Mouse (Mus musculus) thymus, postnatal 4 days (tissue): ENCODE measurements at regions not wholly inside any gene's neighbourhood (a gene's known extent, or its start where the extent isn't known, plus 50 kb on each side); places are given as distances from the start of the nearest gene placed in this dataset.

Source experiments
- DNase-seq: peaks from one replicate; pipeline ENCODE4 v3.0.0; 2021

DNA sequence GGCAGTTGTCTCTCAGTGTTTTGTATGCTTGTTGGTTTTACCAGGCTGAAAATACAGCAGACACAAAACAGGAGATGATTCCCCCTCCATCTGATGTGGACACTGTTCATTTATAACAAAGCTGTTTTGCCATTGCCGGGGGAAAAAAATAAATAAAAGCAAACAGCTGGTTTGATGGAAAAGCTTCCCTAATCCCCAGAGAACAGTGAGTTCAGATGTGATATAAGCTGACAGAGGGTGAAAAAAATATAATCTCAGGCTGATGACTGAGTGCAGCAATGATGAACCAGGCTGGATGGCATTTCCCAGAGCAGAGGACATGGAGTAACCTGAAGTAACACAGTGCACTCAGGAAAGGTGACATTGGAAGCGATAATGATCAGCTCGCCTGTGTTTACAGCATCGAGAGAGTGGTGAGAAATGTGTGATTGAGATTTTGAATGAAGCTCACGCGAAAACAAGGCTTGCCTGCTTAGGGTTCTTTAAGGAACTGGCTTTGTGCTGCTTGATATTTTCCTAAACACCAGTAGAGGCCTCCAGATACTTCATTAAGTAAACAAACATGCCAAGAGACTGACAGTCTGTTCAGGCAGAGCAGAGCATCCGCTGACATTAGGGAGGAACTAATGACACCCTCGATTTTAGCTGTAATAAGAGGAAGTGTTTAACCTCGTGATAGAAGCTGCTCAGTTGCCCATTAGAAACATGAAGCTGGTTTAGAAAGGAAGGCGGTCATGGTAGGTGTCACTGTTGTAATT is 221.9 kb upstream of the Mmadhc start:
- no peak for DNase-seq

DNA sequence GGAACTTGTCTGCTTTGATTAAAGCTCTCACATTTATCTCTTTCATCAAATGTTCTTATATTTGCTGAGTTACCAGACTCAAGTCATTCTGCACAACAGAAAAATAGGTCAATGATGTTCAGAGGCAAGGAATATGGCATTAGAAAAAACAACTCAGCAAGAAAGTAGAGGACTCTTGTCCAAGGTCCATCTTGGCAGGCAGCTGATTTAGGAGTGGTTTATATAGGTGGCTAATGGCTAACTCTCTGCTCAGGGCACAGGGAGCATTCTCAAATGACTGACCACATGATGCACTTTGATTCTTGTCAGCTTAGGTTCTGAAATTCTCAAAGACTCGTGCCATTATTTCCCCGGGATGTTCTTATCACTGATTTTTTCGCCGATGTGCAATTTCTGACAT is 216.7 kb upstream of the Mmadhc start:
- DNase-seq, result no peak

DNA sequence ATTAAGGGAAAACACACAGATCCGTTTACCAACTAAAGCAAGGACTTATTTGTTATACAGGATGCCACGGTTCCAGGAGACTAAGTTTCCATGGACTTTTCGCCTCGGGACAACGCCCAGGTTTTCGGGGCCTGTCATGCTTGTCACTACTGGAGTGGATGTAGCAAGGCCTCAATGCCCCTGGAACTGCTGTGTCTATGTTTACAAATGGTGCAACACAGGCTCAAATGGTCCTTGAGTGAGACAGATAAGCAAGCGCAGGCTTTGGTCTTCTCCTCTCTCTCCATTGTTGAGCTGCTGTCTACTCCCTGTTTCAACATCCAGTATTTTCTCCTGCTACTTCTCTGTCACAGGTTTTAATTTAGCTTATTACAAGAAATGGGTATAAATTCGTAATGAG is 202.1 kb upstream of the Mmadhc start:
- DNase-seq, result no peak

DNA sequence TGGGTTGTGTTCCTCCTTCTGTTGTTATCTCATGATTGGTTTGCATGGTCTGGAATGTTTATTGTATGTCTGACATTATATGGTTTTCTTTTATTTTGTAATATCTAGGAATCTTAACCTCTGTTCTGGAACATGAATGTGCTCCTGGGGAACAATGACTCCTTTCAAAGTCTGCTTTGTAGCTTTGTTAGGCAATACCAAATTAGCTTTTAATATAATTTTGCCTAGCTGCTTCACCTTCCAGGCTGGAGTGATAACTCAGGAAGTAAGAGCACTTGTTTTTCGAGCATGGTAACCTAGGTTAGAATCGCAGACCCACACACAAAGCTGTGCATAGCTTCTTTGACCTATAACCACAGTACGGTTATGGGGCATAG is 199.4 kb upstream of the Mmadhc start:
- DNase-seq, result no peak

DNA sequence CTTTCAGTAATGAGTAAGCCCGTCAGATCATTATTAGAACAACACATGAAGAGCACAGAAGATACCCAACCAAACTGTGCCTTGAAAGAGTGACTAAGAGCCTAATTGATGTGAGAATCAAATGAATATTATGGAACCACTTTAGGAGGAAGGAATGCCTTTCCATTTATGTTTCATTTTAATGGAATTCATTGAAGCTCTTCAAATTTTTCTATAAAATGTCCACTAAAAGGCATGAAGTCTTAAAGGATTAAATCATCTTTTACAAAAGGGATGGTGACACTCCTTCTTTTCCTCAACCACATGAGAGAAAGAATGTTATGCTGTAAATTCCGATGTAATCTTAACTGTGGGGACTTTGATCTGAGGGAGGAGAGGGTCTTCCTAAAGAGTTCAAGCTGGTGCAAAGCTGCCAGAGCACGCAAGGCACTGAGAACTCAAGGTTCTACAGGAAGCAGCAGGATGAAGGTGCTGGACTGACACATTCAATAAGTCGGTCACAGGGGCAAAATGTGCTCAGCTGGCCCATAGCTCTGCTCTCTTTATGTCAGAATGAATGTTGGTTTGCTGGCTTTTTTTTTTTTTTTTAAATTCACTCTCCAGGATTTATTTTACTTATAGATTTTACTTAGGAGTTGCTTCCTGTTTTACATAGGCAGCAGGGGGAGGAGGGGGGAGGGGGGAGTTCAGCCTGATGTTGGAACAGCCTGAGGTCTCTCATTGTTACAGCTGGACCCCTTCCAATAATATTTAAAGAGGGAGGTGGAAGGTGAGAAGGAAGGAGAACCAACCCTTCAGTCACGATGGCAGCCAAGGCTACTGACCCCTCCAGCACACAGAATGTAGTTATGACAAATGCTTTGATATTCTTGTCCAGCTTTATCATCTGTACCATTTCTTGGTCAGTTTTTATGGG is 198.8 kb upstream of the Mmadhc start:
- no peak for DNase-seq

DNA sequence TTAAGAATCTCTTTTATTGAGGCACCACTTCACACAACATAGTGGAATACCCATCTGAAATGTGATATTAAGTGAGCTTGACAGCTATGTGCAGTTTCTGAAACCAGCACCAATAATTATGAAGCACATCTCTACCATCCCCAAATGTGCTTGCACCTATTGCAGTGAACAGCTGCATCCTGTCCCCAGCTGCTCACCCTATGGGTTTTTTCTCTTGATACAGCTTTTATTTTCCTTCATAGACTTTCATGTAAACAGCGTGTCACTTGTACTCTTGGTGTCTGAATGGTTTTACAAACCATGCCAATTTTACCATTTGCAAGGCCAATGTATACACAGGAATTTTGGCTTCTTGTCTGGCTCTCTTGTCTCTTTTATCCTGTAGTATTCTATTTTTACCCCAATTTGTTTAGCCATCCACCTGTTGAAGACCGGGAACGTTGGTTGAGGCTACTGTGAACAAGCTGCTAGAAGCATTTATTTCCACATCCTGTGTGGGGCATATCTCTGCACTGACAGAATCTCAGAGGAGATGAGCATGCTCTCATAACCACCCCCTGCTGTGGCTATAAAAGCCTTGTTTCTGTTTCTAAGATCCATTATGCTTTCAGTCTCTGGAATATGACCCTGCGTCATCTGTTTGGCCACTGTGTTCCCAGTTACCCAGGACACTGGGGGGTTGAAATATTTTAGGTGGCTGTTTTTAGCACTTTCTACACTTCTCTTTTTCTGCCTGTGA is 197.2 kb upstream of the Mmadhc start:
- DNase-seq, result peak; percentile 12

DNA sequence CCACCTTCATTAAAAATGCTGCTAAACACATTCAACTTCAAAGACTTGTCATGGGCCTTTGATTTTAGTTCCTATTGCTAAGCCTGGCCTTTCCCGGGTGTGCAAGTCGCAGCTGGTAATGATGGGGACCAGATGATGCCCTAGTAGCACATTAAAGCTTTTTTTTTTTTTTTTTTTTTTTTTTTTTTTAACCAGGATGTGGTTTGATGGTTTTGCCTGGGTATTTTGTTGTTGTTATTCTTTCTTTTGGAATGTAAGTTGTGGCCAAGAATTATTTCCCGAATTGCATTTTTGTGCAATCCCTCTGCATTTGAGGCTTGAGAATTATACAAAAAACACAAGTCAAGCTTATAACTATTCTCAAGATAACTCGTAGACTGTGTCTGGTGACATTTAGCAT is 167.2 kb upstream of the Mmadhc start:
- DNase-seq, result no peak

DNA sequence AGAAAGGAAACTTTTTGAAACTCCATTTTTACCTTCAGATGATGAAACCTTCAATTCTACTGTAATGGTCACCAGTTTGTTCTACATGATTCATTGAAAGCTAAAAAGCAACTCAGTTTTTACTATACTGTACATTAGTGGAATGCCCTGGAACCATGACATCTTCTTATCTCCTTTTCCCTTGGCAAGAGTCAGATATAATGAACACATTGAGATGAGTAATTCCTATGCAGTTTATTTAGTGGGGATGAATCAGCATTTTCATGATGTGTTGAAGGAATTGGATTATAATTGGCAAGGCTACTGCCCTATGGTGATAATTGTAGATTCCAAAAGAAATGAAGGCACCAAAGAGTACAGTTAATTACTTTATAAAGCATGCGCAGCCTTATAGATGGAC is 165.8 kb upstream of the Mmadhc start:
- DNase-seq, result no peak

DNA sequence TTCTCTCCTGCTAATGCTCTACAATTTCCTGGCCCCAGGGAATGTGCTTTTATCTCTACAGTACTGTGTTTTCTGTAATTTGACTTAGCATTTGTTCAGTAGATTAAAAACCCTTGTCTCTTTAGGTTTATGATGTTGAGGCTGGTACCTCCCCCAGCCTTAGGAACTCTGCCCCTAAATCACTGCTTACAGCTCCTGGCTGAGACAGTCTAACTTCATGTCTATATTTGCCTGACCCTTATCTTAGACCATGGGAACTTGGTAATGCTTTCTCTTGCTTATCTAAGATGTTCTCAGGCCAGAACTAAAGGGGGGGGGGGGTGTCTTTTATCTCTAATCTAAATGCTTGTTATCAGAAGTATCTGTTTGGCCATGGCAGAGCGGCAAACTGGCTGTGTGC is 160.1 kb upstream of the Mmadhc start:
- no peak for DNase-seq

DNA sequence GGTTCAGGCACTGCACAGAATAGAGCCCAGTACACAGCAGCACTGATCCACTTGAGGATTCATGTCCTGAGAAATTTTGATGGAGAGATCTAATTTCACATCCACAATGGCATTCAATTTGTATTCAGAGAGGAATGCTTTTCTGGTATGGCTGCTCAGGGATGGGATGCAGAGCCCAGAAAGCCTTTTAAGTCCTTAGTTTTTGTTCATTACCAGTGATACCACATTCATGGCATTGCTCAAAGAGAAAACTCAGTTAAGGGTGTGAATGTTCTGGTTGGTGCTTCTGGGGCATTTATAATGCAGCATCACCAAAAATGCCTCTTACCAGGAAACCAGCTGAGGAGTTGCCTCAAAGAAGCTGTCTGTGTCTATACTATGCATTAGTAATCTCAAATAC is 151.5 kb upstream of the Mmadhc start:
- no peak for DNase-seq

DNA sequence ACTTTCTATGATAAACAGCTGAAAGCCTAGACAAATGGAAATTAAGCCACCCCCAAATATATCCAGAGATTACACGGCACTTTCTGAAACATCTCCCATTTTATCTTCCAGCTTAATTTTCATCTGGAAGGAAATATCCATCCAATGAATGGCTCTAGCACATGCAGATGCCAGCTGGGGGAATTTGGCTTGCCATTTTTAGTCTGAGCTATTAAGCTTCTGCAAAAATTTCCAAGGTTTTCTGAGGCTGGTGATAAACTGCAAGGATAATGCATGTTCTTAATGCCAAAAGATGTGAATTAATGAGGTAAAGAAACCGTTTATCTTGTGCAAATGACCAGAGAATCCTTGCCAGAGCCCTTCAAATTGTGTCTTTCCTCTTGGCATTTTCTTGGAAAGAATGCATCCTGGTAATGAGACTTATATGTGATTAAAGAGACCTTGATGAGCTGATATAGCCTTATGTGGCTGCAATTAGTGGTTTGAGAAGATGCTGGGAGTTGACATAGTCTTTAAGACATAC is 149.4 kb upstream of the Mmadhc start:
- DNase-seq, result no peak

DNA sequence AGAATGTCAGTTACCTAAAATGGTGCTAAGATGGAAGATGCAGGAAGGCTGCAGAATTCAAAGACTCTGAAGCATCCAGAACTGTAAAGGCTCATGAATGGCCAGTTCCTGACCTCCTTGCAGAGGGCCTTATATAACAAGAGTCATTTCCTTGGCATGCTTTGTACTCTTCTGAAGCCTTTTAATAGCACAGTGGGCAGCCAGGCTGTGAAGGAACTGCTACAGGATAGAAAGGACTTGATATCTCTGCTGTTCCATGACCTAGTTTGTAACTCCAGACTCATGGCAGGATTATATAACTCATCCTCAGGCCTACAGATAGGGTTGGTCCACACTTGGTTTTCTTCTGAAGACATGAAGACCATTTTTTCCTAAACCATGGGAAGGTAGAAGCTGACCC is 143.7 kb upstream of the Mmadhc start:
- no peak for DNase-seq

DNA sequence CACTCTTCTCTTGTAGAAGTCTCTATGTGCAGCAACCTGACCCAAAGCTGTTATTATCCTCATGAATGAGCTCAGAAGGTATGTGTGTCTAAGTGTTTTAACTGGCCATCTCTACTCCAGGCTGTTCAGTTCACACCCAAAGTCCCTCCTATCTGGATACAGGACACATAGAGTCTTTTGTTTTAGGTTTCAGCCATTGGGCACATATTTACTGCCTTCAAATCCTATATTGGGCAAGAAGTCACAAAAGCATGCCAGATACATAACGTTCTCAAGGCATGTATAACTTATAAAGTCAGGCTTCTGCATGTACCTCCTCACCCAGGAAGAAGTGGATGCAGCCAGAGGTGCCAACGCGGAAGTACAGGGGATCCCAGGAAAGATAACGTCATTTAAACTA is 136.6 kb upstream of the Mmadhc start:
- no peak for DNase-seq

DNA sequence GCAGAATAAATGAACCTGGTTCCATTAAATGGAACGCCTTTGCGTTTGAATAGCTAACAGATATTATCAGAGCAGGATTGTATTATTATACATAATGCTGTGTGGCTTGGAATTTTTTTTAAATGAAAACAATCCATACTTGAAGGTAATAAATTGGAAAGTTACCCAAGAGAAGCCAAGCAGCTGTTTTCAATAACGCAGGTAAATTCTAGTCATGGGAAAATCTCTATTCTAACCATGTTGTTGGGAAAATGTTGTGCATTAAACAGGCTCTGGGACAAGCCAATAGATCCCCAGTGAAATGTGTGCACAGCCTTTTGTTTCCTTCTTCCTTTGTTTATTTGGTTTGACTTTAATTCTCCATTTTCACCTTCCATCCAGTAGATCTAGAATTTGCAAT is 128.6 kb upstream of the Mmadhc start:
- no peak for DNase-seq

DNA sequence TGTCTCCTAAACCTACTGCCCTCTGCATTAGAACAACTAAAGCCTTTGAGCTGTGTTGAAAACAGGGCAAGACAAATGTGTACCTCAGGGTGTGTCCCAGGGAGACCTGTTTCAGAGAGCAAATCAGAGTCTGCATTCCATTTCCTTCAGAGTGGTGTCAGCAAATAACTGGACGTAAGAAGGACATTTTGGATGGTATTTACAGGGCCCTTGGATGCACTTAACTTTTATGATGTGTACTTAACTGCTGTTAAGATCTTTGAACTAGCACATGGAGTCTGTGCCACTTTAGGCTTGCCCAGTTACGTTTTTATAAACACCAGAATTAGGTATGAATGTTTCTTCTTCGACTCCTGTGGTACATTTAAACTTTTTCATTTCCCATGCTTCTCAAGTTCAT is 123.0 kb upstream of the Mmadhc start:
- no peak for DNase-seq

DNA sequence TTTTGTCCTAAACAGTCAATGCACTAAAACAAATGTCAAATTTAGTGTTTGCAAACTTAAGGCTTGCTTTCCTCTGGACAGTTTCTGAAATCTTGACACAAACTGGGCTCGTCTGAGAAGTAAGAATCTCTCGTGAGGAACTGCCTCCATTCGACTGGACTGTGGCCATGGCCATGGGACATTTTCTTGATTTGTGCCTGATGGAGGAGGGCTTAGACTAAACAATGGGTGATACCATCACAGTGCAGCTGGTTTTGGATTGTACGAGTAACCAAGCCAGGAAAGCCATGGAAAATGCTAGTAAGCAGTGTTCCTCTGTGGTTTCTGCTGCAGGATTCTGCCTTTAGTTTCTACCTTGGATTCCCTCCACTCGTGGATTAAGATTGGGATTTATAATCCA is 121.0 kb upstream of the Mmadhc start:
- no peak for DNase-seq

DNA sequence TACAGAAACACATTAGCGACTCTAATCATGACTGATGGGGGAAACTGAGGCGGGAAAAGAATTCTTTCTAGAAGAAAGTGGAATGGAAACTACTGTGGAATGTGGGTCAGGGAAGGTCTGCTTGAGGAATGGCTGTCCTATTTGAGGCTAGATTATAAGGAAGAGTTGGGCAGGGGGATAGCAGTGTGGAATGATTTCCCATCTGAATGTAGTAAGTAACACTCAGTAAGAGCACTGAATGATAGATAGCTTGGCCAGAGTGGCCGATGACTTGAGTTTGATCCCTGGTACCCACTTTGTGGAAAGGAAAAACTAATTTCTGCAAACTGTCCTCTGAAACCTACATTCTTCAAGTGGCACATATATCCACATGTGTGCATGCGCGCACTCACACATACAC is 120.5 kb upstream of the Mmadhc start:
- no peak for DNase-seq

DNA sequence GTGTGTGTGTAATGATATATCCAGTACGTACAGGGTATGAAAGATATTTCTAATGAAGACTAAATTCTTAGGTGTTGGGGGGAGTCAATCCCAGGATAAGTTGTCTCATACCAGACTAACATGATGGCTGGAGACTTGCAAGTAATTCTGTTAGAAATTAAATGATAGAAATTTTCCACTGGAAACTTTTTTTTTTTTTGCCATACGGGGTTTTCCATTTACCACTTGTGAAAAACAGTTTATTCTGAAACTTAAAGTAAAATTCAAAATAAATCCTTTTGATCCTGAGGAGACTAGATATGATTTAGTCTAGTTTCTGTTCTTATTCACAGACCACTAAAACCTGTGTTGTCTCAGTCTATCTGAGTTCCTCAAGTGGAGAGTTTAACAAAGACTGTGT is 119.5 kb upstream of the Mmadhc start:
- DNase-seq, result no peak

DNA sequence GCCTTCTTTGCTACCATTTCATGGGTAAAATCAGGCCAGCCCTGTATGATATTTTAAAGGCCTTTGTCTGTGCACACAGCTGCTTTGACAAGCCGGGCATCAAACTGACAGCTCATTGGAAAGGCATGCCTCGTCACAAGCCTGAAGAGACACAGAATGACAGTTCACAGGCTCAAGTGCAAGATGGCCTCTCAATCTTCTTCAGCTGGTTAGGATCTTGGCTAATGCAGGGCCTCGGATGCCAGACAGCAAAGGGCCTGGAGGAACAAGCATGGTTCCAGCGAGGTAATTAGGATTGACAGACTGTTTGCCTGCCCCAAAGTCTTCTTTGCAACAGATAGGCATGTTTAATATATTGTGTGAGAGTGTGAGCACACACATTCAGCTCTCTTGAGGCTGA is 109.3 kb upstream of the Mmadhc start:
- no peak for DNase-seq

DNA sequence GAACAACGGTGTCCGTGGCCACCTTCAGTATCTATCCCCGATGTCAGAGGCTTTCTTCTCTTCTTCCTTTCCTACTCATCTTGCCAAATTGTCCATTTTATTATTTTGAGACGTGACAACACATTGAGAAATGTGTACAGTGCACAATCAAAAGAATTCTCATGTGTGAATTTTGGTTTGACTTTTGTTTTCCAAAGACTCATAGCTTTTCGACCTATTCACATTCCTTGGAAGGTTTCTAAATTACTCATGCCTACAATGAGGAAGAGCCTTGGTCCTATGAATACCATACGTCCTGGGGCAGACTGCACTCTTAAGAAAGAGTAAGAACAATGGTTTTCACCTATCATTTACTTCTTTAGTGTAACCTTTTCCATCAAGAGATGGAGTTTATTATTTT is 106.5 kb upstream of the Mmadhc start:
- no peak for DNase-seq

DNA sequence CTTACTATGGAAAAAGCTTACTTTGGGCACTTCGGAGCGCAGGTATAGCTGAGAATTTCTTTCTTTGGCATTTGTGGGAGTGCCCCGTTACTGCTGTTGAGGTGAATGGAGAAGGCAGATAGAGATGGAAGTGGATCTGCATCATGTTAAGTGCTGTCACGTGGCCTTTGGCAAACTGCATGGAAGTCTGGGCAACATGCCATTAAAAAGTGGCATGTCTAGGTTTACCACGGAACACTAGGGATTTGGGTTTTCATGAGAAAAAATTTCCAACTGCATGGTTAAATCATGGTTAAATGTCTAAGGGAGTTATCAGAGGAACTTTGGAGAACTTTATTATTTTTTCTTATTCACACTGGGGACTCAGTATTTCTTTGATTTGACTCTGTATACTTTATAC is 102.0 kb upstream of the Mmadhc start:
- no peak for DNase-seq

DNA sequence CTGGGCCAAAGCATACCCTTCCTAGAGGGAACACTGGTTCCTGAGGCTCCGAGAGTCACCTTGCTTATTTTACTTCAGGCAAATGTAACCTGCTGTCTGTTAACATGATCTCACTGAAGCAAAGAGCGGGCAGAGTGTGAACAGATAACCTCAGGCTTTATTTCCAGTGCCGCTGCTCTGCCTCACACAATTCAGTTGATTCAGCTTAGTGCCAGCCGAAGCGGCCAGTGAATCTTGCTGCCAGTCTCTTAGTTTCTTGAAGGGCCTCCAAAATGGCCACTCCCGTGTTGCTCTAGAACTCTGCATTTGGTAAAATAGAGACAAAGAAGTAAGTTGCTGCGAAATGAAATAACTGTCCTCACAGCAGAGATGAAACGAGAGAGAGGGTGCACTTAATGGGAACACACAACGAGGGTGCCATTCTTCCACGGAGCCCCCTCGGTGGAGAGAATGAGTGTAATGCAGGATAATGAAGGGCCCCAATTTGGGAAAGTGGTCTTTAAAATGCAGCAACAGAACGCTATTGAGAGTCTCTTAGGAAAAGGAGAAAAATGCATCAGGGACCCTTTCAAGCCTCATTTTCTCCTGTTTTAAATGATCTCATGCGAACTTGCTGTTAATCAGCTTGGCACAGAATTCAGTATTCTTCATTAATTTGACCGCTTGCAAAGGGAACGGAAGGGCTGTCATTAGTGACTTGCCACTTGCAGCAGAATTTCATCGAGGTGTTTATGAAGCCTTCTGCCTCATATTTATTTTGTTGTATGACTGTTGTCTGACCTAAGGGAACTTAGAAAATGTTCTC is 81.2 kb upstream of the Mmadhc start:
- no peak for DNase-seq

DNA sequence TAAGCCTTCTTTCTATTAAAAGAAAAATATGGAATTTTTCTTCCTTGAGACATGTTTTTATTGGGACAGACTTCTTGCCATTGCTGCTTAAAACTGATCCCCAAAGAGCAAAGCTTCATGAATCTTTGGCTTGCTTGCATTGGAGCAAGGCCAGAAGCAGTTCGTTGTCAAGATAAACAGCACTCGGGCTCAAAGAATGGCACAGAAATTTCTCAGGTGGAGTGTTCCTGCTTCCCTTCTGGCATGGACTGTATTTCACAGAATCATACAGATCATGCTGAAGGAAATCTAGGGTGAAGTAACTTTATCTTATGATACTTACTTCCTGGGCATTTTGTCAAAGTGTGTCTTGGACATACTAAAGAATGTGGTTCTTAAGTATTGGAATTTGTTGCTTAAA is 77.0 kb upstream of the Mmadhc start:
- DNase-seq, result no peak
